Mouse (Mus musculus): ENCODE measurements around the gene Gm20896.
"Not testable (repeated sequence)": the region's sequence is repeated elsewhere in the genome, so short reads cannot be mapped to it uniquely, and the experiment has no call there.

Gene Gm20896

GRCm38 (mm10) chrY:35921426-35921825, at the start of gene Gm20896:
TSS of gene Gm20896 (minus strand) at chrY:35921526.
- DNase-seq (ENCODE audit: low spot score) = not testable (repeated sequence)

All from left cerebral cortex, adult 11 months (tissue).